Mouse (Mus musculus): ENCODE data around the gene Strbp. TPM values are rescaled to one million over a fixed set of nuclear protein-coding genes. Genes with fewer than 3 reads are reported as not detected.

The Strbp gene
- total RNA-seq (2015; ENCODE audit: low replicate concordance) (27.2 and 33.2 TPM in 2 replicates), total RNA-seq (2017; ENCODE audit: low replicate concordance) (17.4 and 30.9 TPM in 2 replicates)

- peak; percentile 88 for ATAC-seq (replicated peaks; ENCODE audit: low FRiP score, poor library complexity, severe bottlenecking)
These were observed at the start of gene Strbp for GRCm38 (mm10) chr2:37703230-37703954. Gene Strbp (minus strand): TSS chr2:37703859.

- no peak for ATAC-seq (replicated peaks; ENCODE audit: low FRiP score, poor library complexity, severe bottlenecking)
These were observed 47.5 kb upstream of the Strbp start for GRCm38 (mm10) chr2:37751114-37751513.

- no peak for ATAC-seq (replicated peaks; ENCODE audit: low FRiP score, poor library complexity, severe bottlenecking)
These were observed 45.7 kb upstream of the Strbp start for GRCm38 (mm10) chr2:37749323-37749722.

GRCm38 (mm10) chr2:37748442-37749066 is 44.9 kb upstream of the Strbp start:
- no peak for ATAC-seq (replicated peaks; ENCODE audit: low FRiP score, poor library complexity, severe bottlenecking)

- ATAC-seq (replicated peaks; ENCODE audit: low FRiP score, poor library complexity, severe bottlenecking) = no peak
These were observed 44.2 kb upstream of the Strbp start for GRCm38 (mm10) chr2:37747909-37748308.

- no peak for ATAC-seq (replicated peaks; ENCODE audit: low FRiP score, poor library complexity, severe bottlenecking)
These were observed 42.8 kb upstream of the Strbp start for GRCm38 (mm10) chr2:37746293-37747049.

GRCm38 (mm10) chr2:37744773-37745395 is 41.2 kb upstream of the Strbp start:
- no peak for ATAC-seq (replicated peaks; ENCODE audit: low FRiP score, poor library complexity, severe bottlenecking)

- no peak for ATAC-seq (replicated peaks; ENCODE audit: low FRiP score, poor library complexity, severe bottlenecking)
These were observed 38.3 kb upstream of the Strbp start for GRCm38 (mm10) chr2:37741806-37742554.

GRCm38 (mm10) chr2:37735807-37736188 is 32.1 kb upstream of the Strbp start:
- no peak for ATAC-seq (replicated peaks; ENCODE audit: low FRiP score, poor library complexity, severe bottlenecking)

GRCm38 (mm10) chr2:37734979-37735806 is 31.5 kb upstream of the Strbp start:
- ATAC-seq (replicated peaks; ENCODE audit: low FRiP score, poor library complexity, severe bottlenecking) = no peak

GRCm38 (mm10) chr2:37731241-37731801 is 27.7 kb upstream of the Strbp start:
- no peak for ATAC-seq (replicated peaks; ENCODE audit: low FRiP score, poor library complexity, severe bottlenecking)

GRCm38 (mm10) chr2:37724231-37724630 is 20.6 kb upstream of the Strbp start:
- ATAC-seq (replicated peaks; ENCODE audit: low FRiP score, poor library complexity, severe bottlenecking) = no peak

- ATAC-seq (replicated peaks; ENCODE audit: low FRiP score, poor library complexity, severe bottlenecking) = no peak
These were observed 19.9 kb upstream of the Strbp start for GRCm38 (mm10) chr2:37723501-37724090.

GRCm38 (mm10) chr2:37722674-37723465 is 19.2 kb upstream of the Strbp start:
- no peak for ATAC-seq (replicated peaks; ENCODE audit: low FRiP score, poor library complexity, severe bottlenecking)

GRCm38 (mm10) chr2:37716266-37716665 is 12.6 kb upstream of the Strbp start:
- no peak for ATAC-seq (replicated peaks; ENCODE audit: low FRiP score, poor library complexity, severe bottlenecking)

- ATAC-seq (replicated peaks; ENCODE audit: low FRiP score, poor library complexity, severe bottlenecking) = no peak
These were observed 11.7 kb upstream of the Strbp start for GRCm38 (mm10) chr2:37715364-37715763.

GRCm38 (mm10) chr2:37713100-37713499 is 9.4 kb upstream of the Strbp start:
- ATAC-seq (replicated peaks; ENCODE audit: low FRiP score, poor library complexity, severe bottlenecking) = no peak

All from erythroid progenitor cell, adult 5-6 weeks (primary cell).